Mouse (Mus musculus): Measurements from ENCODE around the gene Ghrh.

Gene Ghrh

DNA sequence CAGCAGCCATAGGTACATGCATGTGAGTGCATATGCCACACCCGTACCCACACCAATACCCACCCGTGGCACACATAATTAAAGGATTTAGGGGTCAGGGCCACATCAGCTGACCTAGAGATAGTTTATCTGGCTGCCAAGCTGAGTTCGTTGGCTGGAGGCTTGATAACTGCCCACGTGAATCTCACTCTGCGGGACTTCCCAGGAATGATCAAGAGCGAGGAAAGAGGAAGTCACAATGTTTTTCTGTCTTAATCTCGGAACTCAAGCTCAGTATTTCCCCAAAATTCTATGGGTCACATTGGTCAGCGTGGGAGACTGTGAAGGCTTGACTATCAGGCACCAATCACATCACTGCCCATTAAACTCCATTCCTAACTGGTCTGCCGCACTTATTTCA, 19.5 kb upstream of the Ghrh start:
- no peaks in the 10 kb centered on the region for H3K27me3 ChIP-seq (ENCODE audit: insufficient read depth, low read length)
- H3K9me3 ChIP-seq (ENCODE audit: low read length): no peaks in the 10 kb centered on the region
- H3K4me1 ChIP-seq (replicated peaks; ENCODE audit: low read depth, low read length): peaks cover 51% of the 10 kb centered on the region
- H3K36me3 ChIP-seq (ENCODE audit: insufficient read depth, low read length): peaks cover 17% of the 10 kb centered on the region
- H3K4me3 ChIP-seq (replicated peaks; ENCODE audit: low read length): peak overlapping the region; percentile 93
- TF ChIP-seq CTCF (conservative IDR thresholded peaks at IDR 0.05; ENCODE audit: low read length) (no peak), NANOG (IDR thresholded peaks at IDR 0.05; ENCODE audit: borderline replicate concordance, low read length) (no peak), POU5F1 (IDR thresholded peaks at IDR 0.05; ENCODE audit: borderline replicate concordance, low read length) (no peak)

DNA sequence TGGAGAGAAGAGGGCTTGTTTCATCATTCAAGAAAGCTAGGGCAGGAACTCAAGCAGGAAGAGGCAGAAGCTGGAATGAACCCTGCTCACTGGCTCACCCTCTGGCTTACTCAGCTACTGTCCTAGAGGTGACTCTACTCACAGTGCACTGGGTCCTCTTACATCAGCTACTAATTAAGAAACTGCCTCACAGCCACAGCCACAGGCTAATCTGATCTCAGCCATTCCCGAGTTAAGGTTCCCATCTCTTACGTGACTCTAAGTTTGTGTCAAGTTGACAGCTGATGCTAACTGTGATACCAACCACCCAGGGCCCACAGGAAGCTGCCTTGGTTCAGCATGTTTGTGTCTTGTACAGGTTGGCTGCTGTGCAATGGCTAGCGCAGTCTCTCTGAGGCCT, 15.7 kb upstream of the Ghrh start:
- Histone ChIP-seq H3K36me3 (ENCODE audit: insufficient read depth, low read length) (no peaks in the 10 kb centered on the region), H3K9me3 (ENCODE audit: low read length) (no peaks in the 10 kb centered on the region), H3K4me3 (replicated peaks; ENCODE audit: low read length) (no peak overlapping the region), H3K4me1 (replicated peaks; ENCODE audit: low read depth, low read length) (peaks cover 28% of the 10 kb centered on the region), H3K27me3 (ENCODE audit: insufficient read depth, low read length) (no peaks in the 10 kb centered on the region)
- TF ChIP-seq NANOG (IDR thresholded peaks at IDR 0.05; ENCODE audit: borderline replicate concordance, low read length): no peak
- TF ChIP-seq CTCF (conservative IDR thresholded peaks at IDR 0.05; ENCODE audit: low read length): no peak
- no peak for TF ChIP-seq POU5F1 (IDR thresholded peaks at IDR 0.05; ENCODE audit: borderline replicate concordance, low read length)

DNA sequence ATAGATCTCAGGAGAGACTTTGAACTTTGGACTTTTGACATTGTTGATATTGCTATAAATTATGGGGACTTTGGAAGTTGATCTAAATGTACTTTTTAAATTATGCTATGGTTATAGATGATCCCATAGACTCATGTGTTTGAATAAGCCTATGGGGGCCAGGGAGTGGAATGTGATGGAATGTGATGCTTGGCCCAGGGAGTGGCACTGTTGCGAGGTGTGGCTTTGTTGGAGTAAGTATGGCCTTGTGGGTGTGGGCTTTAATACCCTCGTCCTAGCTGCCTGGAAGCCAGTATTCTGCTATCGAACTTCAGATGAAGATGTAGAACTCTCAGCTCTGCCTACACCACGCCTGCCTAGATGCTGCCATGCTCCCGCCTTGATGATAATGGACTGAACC, 12.7 kb upstream of the Ghrh start:
- Histone ChIP-seq H3K36me3 (ENCODE audit: insufficient read depth, low read length) (no peaks in the 10 kb centered on the region), H3K9me3 (ENCODE audit: low read length) (peaks cover 8% of the 10 kb centered on the region), H3K4me1 (replicated peaks; ENCODE audit: low read depth, low read length) (peaks cover 26% of the 10 kb centered on the region), H3K4me3 (replicated peaks; ENCODE audit: low read length) (no peak overlapping the region), H3K27me3 (ENCODE audit: insufficient read depth, low read length) (no peaks in the 10 kb centered on the region)
- no peak for TF ChIP-seq CTCF (conservative IDR thresholded peaks at IDR 0.05; ENCODE audit: low read length)

DNA sequence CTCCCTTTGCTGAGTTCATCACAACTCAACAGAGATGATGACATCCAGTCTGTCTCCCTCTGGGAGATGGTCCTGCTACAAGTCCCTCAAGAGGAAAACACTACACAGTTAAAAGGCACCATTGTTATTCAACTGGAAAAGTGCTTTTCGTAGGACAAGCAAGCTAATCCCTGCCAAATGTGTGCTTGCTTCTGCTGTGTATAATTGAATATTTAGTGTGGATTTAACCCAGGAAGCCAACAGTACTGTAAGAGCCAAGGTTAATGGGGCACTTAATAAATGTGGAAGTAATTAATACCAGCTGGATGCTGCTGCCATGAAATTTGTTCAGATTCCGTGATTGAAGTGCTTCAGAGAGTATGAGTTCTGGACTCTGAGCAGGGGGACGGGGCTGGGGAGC, 6.8 kb upstream of the Ghrh start:
- no peak overlapping the region for H3K4me3 ChIP-seq (replicated peaks; ENCODE audit: low read length)
- H3K9me3 ChIP-seq (ENCODE audit: low read length): peaks cover 12% of the 10 kb centered on the region
- no peaks in the 10 kb centered on the region for H3K27me3 ChIP-seq (ENCODE audit: insufficient read depth, low read length)
- H3K36me3 ChIP-seq (ENCODE audit: insufficient read depth, low read length): no peaks in the 10 kb centered on the region
- TF ChIP-seq CTCF (conservative IDR thresholded peaks at IDR 0.05; ENCODE audit: low read length): no peak
- TF ChIP-seq POU5F1 (IDR thresholded peaks at IDR 0.05; ENCODE audit: borderline replicate concordance, low read length): no peak
- TF ChIP-seq NANOG (IDR thresholded peaks at IDR 0.05; ENCODE audit: borderline replicate concordance, low read length): no peak
- peaks cover 28% of the 10 kb centered on the region for H3K4me1 ChIP-seq (replicated peaks; ENCODE audit: low read depth, low read length)

DNA sequence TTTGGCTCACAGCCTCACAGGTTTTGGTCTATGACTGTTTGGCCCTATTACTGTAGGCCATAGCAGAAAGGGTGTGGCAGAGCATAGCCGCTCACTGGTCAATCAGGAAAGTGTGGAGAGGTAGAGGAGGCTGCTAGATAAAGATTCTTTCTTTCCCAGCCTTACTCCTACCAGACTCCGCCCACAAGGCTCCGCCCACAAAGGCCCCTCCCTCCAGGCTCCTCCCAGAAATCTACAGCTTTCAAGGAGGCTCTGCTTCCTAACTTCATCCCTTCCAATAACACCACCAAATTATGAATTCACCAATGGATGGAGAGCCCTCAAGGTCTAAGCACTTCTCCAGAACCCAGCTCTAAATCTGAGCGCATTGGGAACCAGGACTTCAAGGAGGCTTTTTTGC, 5.9 kb upstream of the Ghrh start:
- Histone ChIP-seq H3K27me3 (ENCODE audit: insufficient read depth, low read length) (no peaks in the 10 kb centered on the region), H3K4me1 (replicated peaks; ENCODE audit: low read depth, low read length) (peaks cover 28% of the 10 kb centered on the region), H3K4me3 (replicated peaks; ENCODE audit: low read length) (no peak overlapping the region), H3K36me3 (ENCODE audit: insufficient read depth, low read length) (no peaks in the 10 kb centered on the region), H3K9me3 (ENCODE audit: low read length) (peaks cover 12% of the 10 kb centered on the region)
- TF ChIP-seq CTCF (conservative IDR thresholded peaks at IDR 0.05; ENCODE audit: low read length) (no peak), NANOG (IDR thresholded peaks at IDR 0.05; ENCODE audit: borderline replicate concordance, low read length) (no peak)

DNA sequence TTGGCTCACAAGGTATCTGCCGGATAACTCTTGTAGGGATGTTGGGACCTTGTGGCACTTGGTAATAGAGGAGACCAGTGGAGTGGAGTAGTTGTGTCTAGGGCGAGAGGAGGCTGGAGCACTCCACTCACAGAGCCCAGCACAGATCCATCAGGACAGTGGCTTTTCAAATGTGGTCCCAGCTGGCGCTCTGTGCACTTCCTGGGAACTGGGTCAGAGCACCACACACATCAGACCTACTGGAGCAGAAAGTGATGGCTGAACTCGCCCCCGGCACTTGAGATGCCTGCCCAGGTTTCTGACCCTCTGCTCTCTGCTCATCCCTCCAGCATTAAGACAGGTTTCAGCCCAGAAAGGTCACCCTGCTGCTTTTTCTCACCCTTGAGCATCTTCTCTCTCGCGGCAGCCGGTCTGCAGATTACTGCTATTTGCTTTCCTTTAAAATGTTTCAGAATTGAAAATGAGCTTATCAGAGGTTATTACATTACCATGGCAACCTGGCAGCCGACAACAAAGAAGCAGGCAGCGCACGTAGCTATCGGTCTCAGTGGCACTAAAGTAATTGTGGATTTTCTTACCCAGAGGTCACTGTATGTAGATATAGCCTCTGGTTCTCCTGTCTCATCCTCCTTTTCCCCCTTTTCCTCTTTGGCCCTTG, 1.9 kb upstream of the Ghrh start:
- Histone ChIP-seq H3K4me1 (replicated peaks; ENCODE audit: low read depth, low read length) (peaks cover 34% of the 10 kb centered on the region), H3K36me3 (ENCODE audit: insufficient read depth, low read length) (no peaks in the 10 kb centered on the region), H3K9me3 (ENCODE audit: low read length) (no peaks in the 10 kb centered on the region), H3K4me3 (replicated peaks; ENCODE audit: low read length) (no peak overlapping the region), H3K27me3 (ENCODE audit: insufficient read depth, low read length) (0 out of 2 replicates have a peak, but pooled peaks cover 2% of the 10 kb centered on the region)
- TF ChIP-seq CTCF (conservative IDR thresholded peaks at IDR 0.05; ENCODE audit: low read length) (no peak), POU5F1 (IDR thresholded peaks at IDR 0.05; ENCODE audit: borderline replicate concordance, low read length) (no peak), NANOG (IDR thresholded peaks at IDR 0.05; ENCODE audit: borderline replicate concordance, low read length) (no peak)

DNA sequence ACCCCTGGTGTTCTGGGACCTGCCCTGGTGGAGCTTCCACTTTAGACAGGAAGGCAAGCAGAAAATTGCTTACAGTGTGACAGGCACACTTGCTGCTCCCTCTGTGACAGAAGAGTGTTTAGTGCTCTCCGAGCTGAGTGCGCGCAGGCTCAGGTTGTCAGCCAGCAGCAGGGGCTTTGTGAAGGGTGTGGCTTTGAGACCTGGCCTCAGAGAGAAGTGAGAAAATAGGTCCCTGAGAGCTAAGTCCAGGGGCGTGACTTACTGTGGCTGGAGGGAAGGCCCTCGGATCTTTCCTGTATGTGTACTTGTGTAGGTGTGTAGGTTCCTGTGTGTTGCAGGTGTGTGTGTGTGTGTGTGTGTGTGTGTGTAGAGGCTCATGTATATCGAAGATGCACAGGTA, 4.0 kb downstream of the Ghrh start:
- no peaks in the 10 kb centered on the region for H3K36me3 ChIP-seq (ENCODE audit: insufficient read depth, low read length)
- no peak overlapping the region for H3K4me3 ChIP-seq (replicated peaks; ENCODE audit: low read length)
- no peaks in the 10 kb centered on the region for H3K9me3 ChIP-seq (ENCODE audit: low read length)
- 0 out of 2 replicates have a peak, but pooled peaks cover 6% of the 10 kb centered on the region for H3K27me3 ChIP-seq (ENCODE audit: insufficient read depth, low read length)
- H3K4me1 ChIP-seq (replicated peaks; ENCODE audit: low read depth, low read length): peaks cover 67% of the 10 kb centered on the region
- TF ChIP-seq NANOG (IDR thresholded peaks at IDR 0.05; ENCODE audit: borderline replicate concordance, low read length): no peak

DNA sequence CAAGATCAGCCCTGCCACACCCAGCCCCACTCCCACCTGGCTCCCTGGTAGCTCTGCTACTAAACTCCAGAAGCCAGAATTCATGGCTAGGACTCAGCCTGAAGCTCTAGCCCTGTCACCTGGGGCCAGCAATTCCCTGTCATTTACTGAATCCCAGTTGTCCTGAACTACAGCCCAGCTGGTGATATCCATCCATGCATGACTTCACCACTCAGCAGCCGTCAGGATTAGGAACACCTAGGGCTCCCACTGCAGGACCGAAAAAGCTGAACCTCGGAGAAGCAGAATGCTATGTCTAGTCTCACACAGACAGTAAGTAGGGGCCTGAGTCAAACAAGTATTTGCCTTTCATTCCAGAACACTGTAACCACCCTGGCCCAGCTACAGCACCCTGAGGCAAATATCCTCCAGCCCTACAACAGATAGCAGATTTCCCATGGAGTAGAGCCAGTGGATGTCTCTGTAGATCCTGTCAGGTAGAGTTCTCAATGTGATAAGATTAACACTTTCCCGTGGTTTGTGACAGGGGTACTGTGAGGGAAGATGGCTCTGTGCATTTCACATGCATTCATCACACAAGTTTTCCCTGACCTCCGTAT, 4.9 kb downstream of the Ghrh start:
- TF ChIP-seq CTCF (conservative IDR thresholded peaks at IDR 0.05; ENCODE audit: low read length) (no peak), POU5F1 (IDR thresholded peaks at IDR 0.05; ENCODE audit: borderline replicate concordance, low read length) (no peak), NANOG (IDR thresholded peaks at IDR 0.05; ENCODE audit: borderline replicate concordance, low read length) (no peak)
- H3K4me3 ChIP-seq (replicated peaks; ENCODE audit: low read length): no peak overlapping the region
- H3K27me3 ChIP-seq (ENCODE audit: insufficient read depth, low read length): 0 out of 2 replicates have a peak, but pooled peaks cover 6% of the 10 kb centered on the region
- H3K4me1 ChIP-seq (replicated peaks; ENCODE audit: low read depth, low read length): peaks cover 62% of the 10 kb centered on the region
- H3K9me3 ChIP-seq (ENCODE audit: low read length): no peaks in the 10 kb centered on the region
- no peaks in the 10 kb centered on the region for H3K36me3 ChIP-seq (ENCODE audit: insufficient read depth, low read length)
